Mouse (Mus musculus): ENCODE data around the gene Dnal4. TPM values are rescaled to one million over a fixed set of nuclear protein-coding genes. Genes with fewer than 3 reads are reported as not detected.
A peak's percentile ranks its signal among the peaks of the same experiment; 100 is the strongest.

Gene Dnal4
- polyA plus RNA-seq, 1 experiment = 30.0 TPM

DNA sequence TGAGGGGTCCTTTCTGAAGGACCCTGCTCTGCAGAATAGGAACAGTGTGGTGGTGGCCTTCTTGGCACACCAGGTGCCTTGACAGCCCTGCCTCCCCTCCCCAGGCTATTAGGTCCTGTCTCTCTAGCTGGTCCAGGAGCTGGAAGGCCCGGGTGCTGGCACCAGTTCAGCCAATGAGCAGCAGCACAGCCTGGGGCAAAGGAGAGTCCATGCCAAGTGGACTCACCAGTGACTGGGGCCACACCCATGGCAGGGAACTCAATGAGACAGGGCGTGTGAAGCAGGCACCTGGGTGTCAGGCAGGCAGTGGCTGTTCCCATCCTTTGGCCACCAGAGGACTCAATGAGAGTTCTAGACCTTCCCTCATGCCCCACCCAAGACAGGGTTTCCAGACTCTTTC lies 12.3 kb downstream of the Dnal4 start:
- peaks cover 2% of the 10 kb centered on the region for H3K27me3 ChIP-seq (replicated peaks)
- TF ChIP-seq FLI1 (IDR thresholded peaks at IDR 0.05; ENCODE audit: low read length) (no peak), GATA1 (IDR thresholded peaks at IDR 0.05; ENCODE audit: borderline replicate concordance, low read length) (no peak)
- no peak overlapping the region for H3K4me3 ChIP-seq (replicated peaks)
- no peaks in the 10 kb centered on the region for H3K9me3 ChIP-seq
- peaks cover 91% of the 10 kb centered on the region for H3K4me1 ChIP-seq
- H3K36me3 ChIP-seq (replicated peaks; ENCODE audit: low read length) = peaks cover 51% of the 10 kb centered on the region

DNA sequence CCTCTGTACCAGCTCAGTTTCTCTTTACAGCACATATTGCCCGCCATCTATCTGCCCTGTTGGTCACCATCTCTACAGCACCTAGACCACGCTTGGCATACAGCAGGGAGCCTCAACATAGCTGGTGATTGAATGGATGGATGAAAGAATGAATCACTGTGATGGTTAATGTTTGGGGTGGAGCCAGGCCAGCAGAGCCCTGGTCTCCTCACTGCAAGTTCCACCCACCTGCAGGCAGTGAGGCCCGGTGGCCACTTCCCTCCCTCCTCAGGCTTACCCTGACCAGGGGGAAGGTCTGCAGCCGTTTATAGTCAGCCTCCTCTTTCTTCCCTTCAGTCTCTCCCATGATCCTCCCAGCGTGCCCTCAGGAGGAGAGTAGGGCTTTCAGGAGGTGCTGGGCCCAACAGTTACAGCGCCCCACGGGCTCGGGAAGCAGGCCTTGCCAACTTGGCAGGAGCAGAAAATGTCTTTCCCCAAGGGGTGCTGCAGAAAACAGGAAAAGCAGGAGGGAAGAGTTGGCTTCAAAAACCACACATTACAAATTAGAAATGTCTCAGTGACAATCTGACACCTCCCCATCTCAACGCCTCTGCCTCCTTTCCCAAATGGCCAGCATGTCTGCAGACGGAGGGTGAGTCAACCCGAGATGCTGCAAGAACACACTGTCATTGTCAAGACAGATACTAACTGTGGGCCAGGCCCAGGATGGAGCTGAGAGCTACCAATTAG lies 12.9 kb downstream of the Dnal4 start:
- peaks cover 2% of the 10 kb centered on the region for H3K27me3 ChIP-seq (replicated peaks)
- no peaks in the 10 kb centered on the region for H3K9me3 ChIP-seq
- H3K4me3 ChIP-seq (replicated peaks) = no peak overlapping the region
- H3K4me1 ChIP-seq = peaks cover 91% of the 10 kb centered on the region
- peaks cover 51% of the 10 kb centered on the region for H3K36me3 ChIP-seq (replicated peaks; ENCODE audit: low read length)
- TF ChIP-seq FLI1 (IDR thresholded peaks at IDR 0.05; ENCODE audit: low read length) = no peak
- TF ChIP-seq GATA1 (IDR thresholded peaks at IDR 0.05; ENCODE audit: borderline replicate concordance, low read length) = no peak

- peaks cover 91% of the 10 kb centered on the region for H3K4me1 ChIP-seq
- H3K4me3 ChIP-seq (replicated peaks) = no peak overlapping the region
- H3K27me3 ChIP-seq (replicated peaks) = peaks cover 2% of the 10 kb centered on the region
- H3K9me3 ChIP-seq = no peaks in the 10 kb centered on the region
- TF ChIP-seq GATA1 (IDR thresholded peaks at IDR 0.05; ENCODE audit: borderline replicate concordance, low read length) (no peak), FLI1 (IDR thresholded peaks at IDR 0.05; ENCODE audit: low read length) (no peak)
- peaks cover 51% of the 10 kb centered on the region for H3K36me3 ChIP-seq (replicated peaks; ENCODE audit: low read length)
These were observed 13.9 kb downstream of the Dnal4 start for GRCm38 (mm10) chr15:79763601-79764246.

DNA sequence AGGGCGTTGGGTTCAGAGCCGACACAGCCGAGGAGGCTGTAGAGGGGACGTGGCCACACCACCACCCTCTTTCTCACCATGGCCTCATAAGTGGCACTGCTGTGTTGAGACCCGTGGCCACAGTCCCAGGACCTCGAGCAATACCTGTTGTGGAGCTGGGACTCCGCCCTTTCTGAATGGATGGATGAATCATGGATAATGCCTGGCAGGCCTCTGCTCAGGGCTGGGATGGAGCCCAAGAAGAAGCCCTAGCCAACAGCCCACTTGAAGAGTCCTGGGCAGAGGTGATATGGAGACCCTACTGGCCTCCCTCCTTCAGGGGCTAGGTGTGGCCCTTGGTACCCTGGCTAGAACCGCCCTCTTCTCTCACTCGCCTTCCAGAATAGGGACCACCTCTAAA lies 14.6 kb downstream of the Dnal4 start:
- no peak for TF ChIP-seq GATA1 (IDR thresholded peaks at IDR 0.05; ENCODE audit: borderline replicate concordance, low read length)
- TF ChIP-seq FLI1 (IDR thresholded peaks at IDR 0.05; ENCODE audit: low read length) = no peak
- no peaks in the 10 kb centered on the region for H3K9me3 ChIP-seq

DNA sequence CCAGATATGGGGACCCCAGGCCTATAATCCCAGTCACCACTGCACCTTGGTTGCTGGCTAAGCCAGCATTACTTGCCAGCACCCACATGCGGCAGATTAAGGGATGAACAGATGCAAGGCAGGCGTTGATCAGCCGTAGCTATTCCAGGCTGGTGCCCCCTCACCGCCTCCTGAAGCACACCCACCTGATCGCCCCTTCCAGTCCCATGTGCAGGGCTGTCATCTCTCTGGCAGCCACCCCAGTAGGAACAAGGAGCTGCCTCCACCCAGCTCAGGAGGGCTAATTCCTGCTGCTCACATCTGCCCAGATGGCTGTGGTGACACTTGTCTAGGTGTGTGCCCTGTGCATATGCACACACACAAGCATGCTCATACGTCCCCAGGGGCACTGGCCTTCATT lies 16.7 kb downstream of the Dnal4 start:
- Histone ChIP-seq H3K4me3 (replicated peaks) (peak overlapping the region; percentile 81), H3K27me3 (replicated peaks) (no peaks in the 10 kb centered on the region), H3K9me3 (no peaks in the 10 kb centered on the region), H3K4me1 (peaks cover 95% of the 10 kb centered on the region), H3K36me3 (replicated peaks; ENCODE audit: low read length) (peaks cover 52% of the 10 kb centered on the region)
- TF ChIP-seq FLI1 (IDR thresholded peaks at IDR 0.05; ENCODE audit: low read length) = no peak
- no peak for TF ChIP-seq GATA1 (IDR thresholded peaks at IDR 0.05; ENCODE audit: borderline replicate concordance, low read length)

More for the DNA sequence above, 14.6 kb downstream of the Dnal4 start:
- Histone ChIP-seq H3K36me3 (replicated peaks; ENCODE audit: low read length) (peaks cover 51% of the 10 kb centered on the region), H3K27me3 (replicated peaks) (peaks cover 2% of the 10 kb centered on the region), H3K4me3 (replicated peaks) (no peak overlapping the region), H3K4me1 (peaks cover 91% of the 10 kb centered on the region)

DNA sequence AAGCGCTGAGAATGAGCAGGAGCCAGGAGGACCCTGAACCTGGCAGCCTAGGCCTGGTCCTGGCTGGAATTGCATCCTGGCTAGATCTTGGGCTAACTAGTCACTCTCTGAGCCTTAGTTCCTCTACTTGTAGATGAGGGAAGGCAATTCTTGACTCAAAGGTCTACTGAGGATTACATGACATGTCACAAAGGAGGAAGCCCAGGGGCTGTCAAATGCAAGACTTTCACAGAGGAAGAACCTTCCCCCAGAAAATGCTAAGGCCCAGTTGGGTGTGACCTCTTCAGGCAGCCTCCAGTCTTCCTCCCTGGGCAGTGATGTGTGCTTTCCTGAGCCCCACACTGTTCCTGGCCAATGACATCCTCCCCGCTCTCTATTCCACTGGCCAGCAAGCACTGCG lies 20.5 kb downstream of the Dnal4 start:
- H3K27me3 ChIP-seq (replicated peaks) = peaks cover 8% of the 10 kb centered on the region
- H3K4me3 ChIP-seq (replicated peaks) = peak overlapping the region; percentile 16
- no peaks in the 10 kb centered on the region for H3K9me3 ChIP-seq
- no peak for TF ChIP-seq GATA1 (IDR thresholded peaks at IDR 0.05; ENCODE audit: borderline replicate concordance, low read length)
- TF ChIP-seq FLI1 (IDR thresholded peaks at IDR 0.05; ENCODE audit: low read length) = no peak
- H3K36me3 ChIP-seq (replicated peaks; ENCODE audit: low read length) = peaks cover 31% of the 10 kb centered on the region
- peaks cover 99% of the 10 kb centered on the region for H3K4me1 ChIP-seq

GRCm38 (mm10) chr15:79755977-79756625 lies 21.5 kb downstream of the Dnal4 start:
- H3K27me3 ChIP-seq (replicated peaks) = peaks cover 8% of the 10 kb centered on the region
- peaks cover 97% of the 10 kb centered on the region for H3K4me1 ChIP-seq
- TF ChIP-seq FLI1 (IDR thresholded peaks at IDR 0.05; ENCODE audit: low read length) (no peak), GATA1 (IDR thresholded peaks at IDR 0.05; ENCODE audit: borderline replicate concordance, low read length) (no peak)
- H3K4me3 ChIP-seq (replicated peaks) = peak overlapping the region; percentile 48
- no peaks in the 10 kb centered on the region for H3K9me3 ChIP-seq
- peaks cover 25% of the 10 kb centered on the region for H3K36me3 ChIP-seq (replicated peaks; ENCODE audit: low read length)

DNA sequence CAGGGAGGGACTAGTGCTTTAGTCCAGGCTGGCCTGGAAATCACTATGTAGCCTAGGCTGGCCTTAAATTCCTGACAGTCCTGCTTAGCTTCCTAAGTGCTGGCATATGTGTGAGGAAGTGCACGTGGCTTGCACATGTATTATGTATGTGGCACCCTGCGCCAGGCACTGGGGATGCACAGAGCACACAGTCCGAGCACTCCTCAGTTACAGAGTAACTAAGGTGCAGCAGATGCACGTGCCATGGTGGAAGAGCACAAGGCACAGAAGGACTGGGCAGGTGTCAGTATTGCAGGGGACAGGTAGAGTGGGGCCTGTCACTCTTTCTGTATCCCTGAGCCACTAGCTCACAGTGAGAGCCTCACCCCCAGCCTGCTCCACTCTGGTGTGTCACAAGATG lies 22.5 kb downstream of the Dnal4 start:
- Histone ChIP-seq H3K36me3 (replicated peaks; ENCODE audit: low read length) (peaks cover 23% of the 10 kb centered on the region), H3K27me3 (replicated peaks) (peaks cover 8% of the 10 kb centered on the region), H3K4me1 (peaks cover 94% of the 10 kb centered on the region), H3K9me3 (no peaks in the 10 kb centered on the region), H3K4me3 (replicated peaks) (peak overlapping the region; percentile 25)
- TF ChIP-seq FLI1 (IDR thresholded peaks at IDR 0.05; ENCODE audit: low read length) (no peak), GATA1 (IDR thresholded peaks at IDR 0.05; ENCODE audit: borderline replicate concordance, low read length) (no peak)

- H3K27me3 ChIP-seq (replicated peaks) = peaks cover 8% of the 10 kb centered on the region
- no peak overlapping the region for H3K4me3 ChIP-seq (replicated peaks)
- peaks cover 94% of the 10 kb centered on the region for H3K4me1 ChIP-seq
- TF ChIP-seq GATA1 (IDR thresholded peaks at IDR 0.05; ENCODE audit: borderline replicate concordance, low read length) = no peak
- no peak for TF ChIP-seq FLI1 (IDR thresholded peaks at IDR 0.05; ENCODE audit: low read length)
- no peaks in the 10 kb centered on the region for H3K9me3 ChIP-seq
- peaks cover 23% of the 10 kb centered on the region for H3K36me3 ChIP-seq (replicated peaks; ENCODE audit: low read length)
These were observed 23.8 kb downstream of the Dnal4 start for GRCm38 (mm10) chr15:79753873-79754272.

DNA sequence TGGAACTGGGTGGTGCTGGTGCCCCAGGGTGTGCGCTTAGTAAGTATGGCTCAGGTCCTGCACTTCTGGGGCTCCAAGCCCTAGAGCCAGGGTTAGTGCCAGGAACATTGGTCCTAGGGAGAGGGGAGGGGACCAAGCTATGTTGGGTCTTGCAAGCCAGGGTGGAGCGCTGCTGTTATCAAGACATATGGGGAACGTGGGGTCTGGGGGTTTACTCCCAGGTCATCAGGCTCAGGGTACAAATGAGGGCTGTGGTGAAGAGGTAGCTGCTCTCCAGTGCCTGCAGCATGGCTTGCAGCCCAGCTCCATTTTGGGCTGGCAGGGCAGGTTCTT lies 24.3 kb downstream of the Dnal4 start:
- no peak for TF ChIP-seq FLI1 (IDR thresholded peaks at IDR 0.05; ENCODE audit: low read length)
- TF ChIP-seq GATA1 (IDR thresholded peaks at IDR 0.05; ENCODE audit: borderline replicate concordance, low read length) = no peak
- H3K27me3 ChIP-seq (replicated peaks) = peaks cover 9% of the 10 kb centered on the region
- H3K4me3 ChIP-seq (replicated peaks) = peak overlapping the region; percentile 71
- no peaks in the 10 kb centered on the region for H3K9me3 ChIP-seq
- H3K36me3 ChIP-seq (replicated peaks; ENCODE audit: low read length) = peaks cover 23% of the 10 kb centered on the region
- peaks cover 94% of the 10 kb centered on the region for H3K4me1 ChIP-seq
